Mouse (Mus musculus) layer of hippocampus, adult 18-20 months (tissue): ENCODE measurements around the gene Hexim2. TPM values are rescaled to one million over a fixed set of nuclear protein-coding genes. Genes with fewer than 3 reads are reported as not detected.
A peak's percentile ranks its signal among the peaks of the same experiment; 100 is the strongest.

Experiments
- DNase-seq, 2 experiments: peaks; one replicate each; pipeline ENCODE4 v3.0.0; 2022; ENCODE audit warnings: low spot score in 2 of 2
- long read RNA-seq: library from polyadenylated mRNA; stranded (forward); transcript quantifications from one replicate; pipeline ENCODE4 v2.0.0, GENCODE M21; 2021
- total RNA-seq, 2 experiments: library from RNA; stranded (reverse); gene quantifications; 2 replicates each; pipeline ENCODE4 v1.2.3; 2021

The Hexim2 gene
- total RNA-seq: 10 to 100 TPM; 11.2 to 12.5 TPM
- long read RNA-seq, transcript Hexim2-204 (2 exons, 370 nt): major isoform, 6 of 16 reads
- long read RNA-seq, partial matches to known transcripts: 5 of 16 reads
- long read RNA-seq, other reads (novel, unspliced or antisense): 0 of 16 reads

GRCm38 (mm10) chr11:103131701-103132575 is at the start of gene Hexim2:
TSS of gene Hexim2 (plus strand) at chr11:103132429.
- no peak for DNase-seq

- no peak for DNase-seq
Measured at GRCm38 (mm10) chr11:103093306-103093705, 38.9 kb upstream of the Hexim2 start.

GRCm38 (mm10) chr11:103093862-103094833 is 38.1 kb upstream of the Hexim2 start:
- no peak for DNase-seq

- no peak for DNase-seq
Measured at GRCm38 (mm10) chr11:103095107-103095670, 37.0 kb upstream of the Hexim2 start.

GRCm38 (mm10) chr11:103095801-103096200 is 36.4 kb upstream of the Hexim2 start:
- DNase-seq: no peak

- no peak for DNase-seq
Measured at GRCm38 (mm10) chr11:103096979-103097894, 35.0 kb upstream of the Hexim2 start.

GRCm38 (mm10) chr11:103098531-103099190 is 33.6 kb upstream of the Hexim2 start:
- DNase-seq: no peak

- DNase-seq: no peak
Measured at GRCm38 (mm10) chr11:103099352-103099940, 32.8 kb upstream of the Hexim2 start.

GRCm38 (mm10) chr11:103100361-103100760 is 31.9 kb upstream of the Hexim2 start:
- no peak for DNase-seq

- DNase-seq: peak in 1 of 2 experiments; percentile 74
Measured at GRCm38 (mm10) chr11:103101481-103101865, 30.8 kb upstream of the Hexim2 start, which contains the start of the genes Plcd3 and Acbd4. TSS of gene Plcd3 (minus strand) at chr11:103101658. TSS of gene Acbd4 (plus strand) at chr11:103101682.

GRCm38 (mm10) chr11:103101866-103102501 is 30.2 kb upstream of the Hexim2 start:
- peak; percentile 68 to 79 for DNase-seq

- peak; percentile 95 to 98 for DNase-seq
Measured at GRCm38 (mm10) chr11:103102725-103103349, 29.4 kb upstream of the Hexim2 start.

GRCm38 (mm10) chr11:103103621-103104020 is 28.6 kb upstream of the Hexim2 start:
- DNase-seq: no peak

GRCm38 (mm10) chr11:103104469-103104868 is 27.8 kb upstream of the Hexim2 start:
- no peak for DNase-seq

- DNase-seq: no peak
Measured at GRCm38 (mm10) chr11:103105180-103105725, 27.0 kb upstream of the Hexim2 start.

- no peak for DNase-seq
Measured at GRCm38 (mm10) chr11:103105810-103106209, 26.4 kb upstream of the Hexim2 start.

- no peak for DNase-seq
Measured at GRCm38 (mm10) chr11:103106386-103106785, 25.8 kb upstream of the Hexim2 start.

- DNase-seq: no peak
Measured at GRCm38 (mm10) chr11:103111301-103111700, 20.9 kb upstream of the Hexim2 start.
